Mouse (Mus musculus) midbrain, embryonic 10.5 days (tissue): Measurements from ENCODE around the gene Rufy2. TPM values are rescaled to one million over a fixed set of nuclear protein-coding genes. Genes with fewer than 3 reads are reported as not detected.

Experiments
- DNase-seq: peaks from one replicate; pipeline ENCODE4 v3.0.0-alpha.2; 2017; ENCODE audit warnings: low spot score
- H3K27ac ChIP-seq: fragments of 300-500 bp; sonication (generic); replicated peaks from 2 replicates; pipeline ENCODE4 v1.5.1; 2016; ENCODE audit warnings: mild to moderate bottlenecking
- H3K27me3 ChIP-seq: fragments of 300-500 bp; sonication (generic); 2 replicates; pipeline ENCODE4 v1.6.1; 2016; ENCODE audit warnings: low read depth, mild to moderate bottlenecking; ENCODE audit not compliant: poor library complexity, severe bottlenecking
- H3K36me3 ChIP-seq: fragments of 300-500 bp; sonication (generic); 2 replicates; pipeline ENCODE4 v1.6.1; 2016; ENCODE audit warnings: mild to moderate bottlenecking, moderate library complexity
- H3K4me1 ChIP-seq: fragments of 300-500 bp; sonication (generic); 2 replicates; pipeline ENCODE4 v1.6.1; 2016
- H3K4me3 ChIP-seq: fragments of 300-500 bp; sonication (generic); 2 replicates; pipeline ENCODE4 v1.5.1; 2016; ENCODE audit warnings: mild to moderate bottlenecking, moderate library complexity
- H3K9me3 ChIP-seq: fragments of 300-500 bp; sonication (generic); replicated peaks from 2 replicates; pipeline ENCODE4 v1.6.1; 2016; ENCODE audit warnings: mild to moderate bottlenecking
- WGBS: fragments of 180-500 bp; shearing (Covaris S2); methylation state at CpG from one replicate; pipeline ENCODE4 v1.1.7; 2016; 5-methylcytosine and 5-hydroxymethylcytosine counted together
- polyA plus RNA-seq: library from polyadenylated mRNA; unstranded; fragments of >200 nt; fragmentation: Nextera tagmentation; extraction: Ambion mirVana; gene quantifications from 2 replicates; pipeline ENCODE4 v1.2.1, GENCODE M21; 2016

Gene Rufy2
- polyA plus RNA-seq, 1 experiment from 2014 or later = 25.3 TPM

DNA sequence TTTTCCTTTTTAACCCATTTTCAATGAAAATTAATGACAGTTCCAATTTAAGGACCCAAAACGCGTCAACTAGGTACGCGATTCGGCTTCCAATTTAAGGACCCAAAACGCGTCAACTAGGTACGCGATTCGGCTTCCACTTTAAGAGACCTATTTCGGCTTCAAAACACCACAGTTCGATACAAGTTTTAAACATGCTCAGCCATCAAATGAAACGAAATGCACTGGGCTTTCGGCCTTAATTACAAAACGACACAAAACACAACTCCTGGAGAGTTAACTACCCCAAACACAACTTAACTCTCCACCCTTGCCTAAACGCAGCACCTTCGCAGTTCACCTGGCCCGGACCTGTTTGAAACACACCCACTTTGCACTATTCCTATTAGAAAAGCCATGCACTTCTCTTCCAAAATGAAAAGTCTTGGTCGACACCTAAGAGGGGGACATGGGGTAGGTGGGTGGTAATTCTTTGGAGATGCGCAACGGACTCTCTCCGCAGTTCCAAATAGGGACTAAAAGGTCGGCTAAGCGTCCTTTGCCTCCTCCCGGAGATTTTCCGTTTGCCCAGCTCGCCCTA lies 42.6 kb downstream of the Rufy2 start:
- Histone ChIP-seq H3K27me3 (no peaks in the 10 kb centered on the region), H3K4me1 (peaks cover 57% of the 10 kb centered on the region), H3K9me3 (no peaks in the 10 kb centered on the region), H3K4me3 (peak overlapping the region; percentile 97), H3K27ac (peak overlapping the region; percentile 100), H3K36me3 (peaks cover 17% of the 10 kb centered on the region)
- under 1% methylated on average over 27 of the region's 27 CpGs for WGBS
- DNase-seq = no peak

DNA sequence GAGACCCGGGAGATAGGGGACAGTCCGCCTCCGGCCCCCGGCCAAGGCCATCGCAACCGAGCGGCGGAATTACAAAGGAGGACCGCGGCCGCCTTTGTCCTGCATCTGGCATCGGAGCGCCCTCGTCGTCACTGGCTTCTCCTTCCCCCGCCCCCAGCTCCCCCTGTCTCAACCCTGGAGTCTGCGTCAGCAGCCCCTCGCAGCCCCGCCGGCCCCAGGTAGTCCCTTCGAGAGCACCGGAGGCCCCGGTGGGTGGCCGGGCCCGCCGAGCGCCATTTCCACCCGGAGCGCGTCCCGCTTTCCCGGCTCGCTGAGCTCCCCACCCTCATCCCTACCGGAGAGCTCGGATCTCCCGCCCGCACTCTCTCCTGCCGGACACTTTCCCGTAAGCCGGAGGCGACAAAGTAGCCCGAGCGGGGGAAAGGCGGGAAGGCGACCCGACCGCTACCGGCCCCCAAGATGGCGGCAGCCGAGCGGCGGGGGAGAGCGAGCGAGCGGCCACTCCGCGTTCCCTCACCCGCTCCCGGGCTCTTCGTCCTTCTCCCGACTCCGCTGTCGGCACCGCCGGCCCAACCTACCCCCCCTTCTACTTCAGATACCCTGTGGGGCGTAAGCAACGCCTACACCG lies 43.2 kb downstream of the Rufy2 start:
- DNase-seq = peak; percentile 78
- H3K4me3 ChIP-seq = peak overlapping the region; percentile 97
- no peaks in the 10 kb centered on the region for H3K27me3 ChIP-seq
- H3K9me3 ChIP-seq = no peaks in the 10 kb centered on the region
- WGBS = under 1% methylated on average over 68 of the region's 68 CpGs
- peaks cover 62% of the 10 kb centered on the region for H3K4me1 ChIP-seq
- peak overlapping the region; percentile 100 for H3K27ac ChIP-seq
- H3K36me3 ChIP-seq = peaks cover 11% of the 10 kb centered on the region

DNA sequence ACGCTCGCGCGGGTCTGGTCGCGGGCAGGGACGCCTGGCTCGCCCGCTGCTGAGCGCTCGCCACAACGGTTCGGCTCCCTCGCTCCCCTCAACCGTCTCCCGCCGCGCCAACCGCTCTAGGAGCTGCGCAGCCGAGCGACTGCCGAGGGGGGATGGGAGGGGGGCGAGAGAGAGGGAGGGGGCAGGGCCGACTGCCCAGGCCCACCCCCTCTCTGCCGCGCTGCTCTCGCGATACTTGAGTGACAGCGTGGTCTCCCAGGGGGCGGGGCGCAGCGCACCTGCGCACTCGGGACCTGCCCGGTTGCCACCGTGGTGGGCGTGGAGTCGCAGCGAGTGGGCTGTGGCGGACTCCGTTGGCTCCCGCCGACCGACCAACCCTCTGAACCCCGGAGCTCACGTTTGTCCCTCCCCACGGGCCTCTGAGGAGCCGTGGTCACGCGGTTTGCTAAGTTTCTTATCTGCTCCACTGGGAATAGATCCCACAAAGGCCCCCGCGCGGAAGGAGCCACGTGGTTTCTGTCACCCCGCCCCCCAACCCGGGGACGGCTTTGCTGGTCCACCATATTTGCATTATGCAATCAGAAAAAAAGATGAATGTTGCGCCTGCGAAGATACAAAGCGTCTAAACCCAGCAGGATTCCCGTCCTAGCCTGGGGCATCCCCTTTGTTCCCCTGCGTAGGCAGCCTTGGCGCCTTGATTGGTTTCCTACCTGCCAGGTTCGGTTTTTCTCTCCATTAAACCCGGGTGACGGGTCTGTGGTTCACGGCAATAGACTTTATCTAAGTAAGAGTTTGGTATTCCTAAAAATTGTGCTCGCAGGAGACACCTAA lies 43.9 kb downstream of the Rufy2 start, which contains the start of the genes Hnrnph3 and Pbld2:
TSS of gene Hnrnph3 (minus strand) at position 469 of the 831 bp plus-strand sequence.
TSS of gene Pbld2 (plus strand) at position 567 of the 831 bp plus-strand sequence.
- peaks cover 5% of the 10 kb centered on the region; the same call in 1 of the 2 replicates for H3K36me3 ChIP-seq
- H3K4me3 ChIP-seq = peak within 1 kb of the TSS; percentile 97
- peak within 1 kb of the TSS; percentile 100 for H3K27ac ChIP-seq
- no peaks in the 10 kb centered on the region for H3K27me3 ChIP-seq
- DNase-seq = peak; percentile 99
- H3K9me3 ChIP-seq = no peaks in the 10 kb centered on the region
- WGBS = under 1% methylated on average over 68 of the region's 69 CpGs
- peaks cover 69% of the 10 kb centered on the region for H3K4me1 ChIP-seq

DNA sequence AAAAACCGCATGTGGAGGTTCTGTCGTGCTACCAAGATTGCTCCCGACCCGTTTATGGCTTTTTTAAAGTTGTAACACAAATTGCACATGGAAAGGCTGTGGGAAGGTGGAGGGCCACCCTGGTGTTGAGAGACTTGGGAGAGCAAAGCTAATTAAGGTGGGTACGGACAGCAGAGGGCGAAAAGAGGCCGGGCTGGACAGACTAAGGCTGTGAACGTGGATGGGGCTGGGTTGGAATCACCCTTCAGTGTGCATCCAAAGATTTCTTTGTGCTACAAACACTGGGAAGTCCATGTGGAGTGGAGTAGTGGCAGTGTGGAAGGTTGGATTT lies 44.5 kb downstream of the Rufy2 start:
- Histone ChIP-seq H3K4me3 (peak overlapping the region; percentile 97), H3K9me3 (no peaks in the 10 kb centered on the region), H3K27me3 (no peaks in the 10 kb centered on the region), H3K36me3 (peaks cover under 1% of the 10 kb centered on the region; the same call in 1 of the 2 replicates), H3K27ac (peak overlapping the region; percentile 100), H3K4me1 (peaks cover 67% of the 10 kb centered on the region)
- DNase-seq = peak; percentile 75
- WGBS = under 1% methylated on average over 8 of the region's 8 CpGs

DNA sequence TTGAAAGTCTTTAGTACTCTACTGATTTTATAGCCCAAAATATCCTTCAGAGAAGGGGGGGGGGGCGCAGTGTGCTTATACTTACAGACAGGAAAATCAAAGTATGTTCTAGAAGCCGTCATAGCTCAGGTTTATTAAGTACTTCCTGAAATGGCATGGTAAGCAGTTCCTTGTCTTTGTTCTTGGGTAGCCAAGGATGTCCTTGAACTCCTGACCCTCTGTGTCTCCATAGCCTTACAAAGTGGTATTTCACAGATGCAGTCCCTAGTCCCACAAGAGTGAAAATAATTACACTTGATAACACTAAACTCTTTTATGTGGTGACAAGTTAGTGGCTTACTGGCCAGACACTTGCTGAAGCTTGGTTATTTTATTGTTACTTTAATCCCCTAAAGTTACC lies 45.0 kb downstream of the Rufy2 start:
- 20% methylated on average over 2 of the region's 2 CpGs for WGBS
- H3K27ac ChIP-seq = peak overlapping the region; percentile 100
- H3K9me3 ChIP-seq = no peaks in the 10 kb centered on the region
- no peak for DNase-seq
- H3K4me3 ChIP-seq = peak overlapping the region; percentile 97
- peaks cover 65% of the 10 kb centered on the region for H3K4me1 ChIP-seq
- H3K36me3 ChIP-seq = no peaks in the 10 kb centered on the region
- H3K27me3 ChIP-seq = no peaks in the 10 kb centered on the region

DNA sequence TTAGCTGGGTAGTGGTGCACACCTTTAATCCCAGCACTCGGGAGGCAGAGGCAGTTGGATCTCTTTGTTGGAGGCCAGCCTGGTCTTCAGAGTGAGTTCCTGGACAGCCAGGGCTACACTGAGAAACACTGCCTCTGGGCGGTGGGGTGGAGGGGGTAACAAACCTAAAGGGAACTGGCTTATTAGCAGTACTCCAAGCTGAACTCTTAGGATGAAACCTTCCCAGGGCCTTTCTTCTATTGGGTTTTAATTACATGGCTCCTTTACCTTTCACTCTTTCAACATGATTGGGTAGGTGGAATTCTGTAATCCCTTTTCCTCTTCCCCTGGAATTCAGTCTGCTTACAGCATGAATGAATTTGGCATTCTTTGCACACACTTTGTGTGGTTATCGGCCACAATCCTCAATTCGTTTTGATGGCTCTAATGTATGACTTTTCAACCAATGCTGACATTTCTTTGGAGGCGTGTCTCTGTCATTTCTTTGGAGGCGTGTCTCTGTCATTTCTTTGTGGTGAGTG lies 45.5 kb downstream of the Rufy2 start:
- peaks cover 60% of the 10 kb centered on the region for H3K4me1 ChIP-seq
- H3K27ac ChIP-seq = peak overlapping the region; percentile 100
- 20% methylated on average over 6 of the region's 6 CpGs for WGBS
- peak; percentile 59 for DNase-seq
- H3K27me3 ChIP-seq = no peaks in the 10 kb centered on the region
- H3K36me3 ChIP-seq = no peaks in the 10 kb centered on the region
- H3K4me3 ChIP-seq = peak overlapping the region; percentile 97
- H3K9me3 ChIP-seq = no peaks in the 10 kb centered on the region

DNA sequence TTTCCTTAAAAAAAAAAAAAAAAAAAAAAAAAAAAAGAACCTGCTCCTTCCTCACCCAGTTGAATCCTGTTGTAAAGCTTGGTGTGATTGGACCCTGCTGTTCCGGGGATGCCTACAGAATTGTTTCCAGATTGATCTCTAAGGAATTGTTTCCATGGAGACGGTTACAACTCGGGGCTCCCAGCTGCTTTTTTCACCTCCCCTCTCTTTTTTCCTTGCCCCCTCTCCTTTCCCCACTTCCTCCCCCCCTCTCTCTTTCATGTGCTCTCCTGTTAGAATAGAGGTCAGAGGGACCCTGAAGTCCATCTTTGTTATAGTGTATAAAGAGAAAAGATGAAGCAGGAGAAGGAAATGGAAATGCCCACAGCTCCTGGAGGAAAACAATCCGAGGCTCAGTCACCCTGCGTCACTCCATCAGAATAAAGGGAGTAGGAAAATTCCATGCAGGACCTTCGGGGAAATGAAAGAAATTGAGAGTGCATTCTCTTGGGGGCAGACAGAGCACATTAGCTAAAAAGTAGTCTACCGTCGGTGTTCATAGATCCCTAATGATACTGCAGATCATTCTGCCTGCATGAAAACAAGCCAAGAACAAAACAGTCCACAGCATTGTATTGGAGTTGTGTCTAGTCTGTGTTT lies 46.3 kb downstream of the Rufy2 start:
- peak overlapping the region; percentile 100 for H3K27ac ChIP-seq
- H3K9me3 ChIP-seq = no peaks in the 10 kb centered on the region
- peaks cover 53% of the 10 kb centered on the region for H3K4me1 ChIP-seq
- WGBS = 8% methylated on average over 8 of the region's 8 CpGs
- no peaks in the 10 kb centered on the region for H3K27me3 ChIP-seq
- no peaks in the 10 kb centered on the region for H3K36me3 ChIP-seq
- peak; percentile 77 for DNase-seq
- H3K4me3 ChIP-seq = peak overlapping the region; percentile 97

DNA sequence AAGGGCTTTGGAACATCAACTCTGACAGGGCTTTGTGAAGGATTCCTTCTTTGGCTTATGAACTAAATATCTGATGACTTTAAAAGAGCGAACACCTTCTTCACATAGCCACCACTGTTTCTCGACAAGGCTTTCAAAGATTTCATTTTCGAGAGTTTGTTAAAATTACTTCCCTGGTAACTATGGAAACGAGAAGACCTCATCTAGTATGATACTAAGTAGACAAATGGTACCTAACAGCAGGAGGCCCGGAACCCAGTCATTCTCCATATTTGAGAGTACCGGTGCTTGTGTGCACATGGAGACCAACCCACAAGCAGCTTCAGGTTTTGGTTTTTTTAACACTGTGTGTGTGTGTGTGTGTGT lies 46.8 kb downstream of the Rufy2 start:
- no peaks in the 10 kb centered on the region for H3K36me3 ChIP-seq
- DNase-seq = peak; percentile 30
- peak overlapping the region; percentile 100 for H3K27ac ChIP-seq
- no peaks in the 10 kb centered on the region for H3K27me3 ChIP-seq
- H3K4me1 ChIP-seq = peaks cover 48% of the 10 kb centered on the region
- H3K4me3 ChIP-seq = peak overlapping the region; percentile 97
- WGBS = 41% methylated on average over 6 of the region's 6 CpGs
- no peaks in the 10 kb centered on the region for H3K9me3 ChIP-seq

DNA sequence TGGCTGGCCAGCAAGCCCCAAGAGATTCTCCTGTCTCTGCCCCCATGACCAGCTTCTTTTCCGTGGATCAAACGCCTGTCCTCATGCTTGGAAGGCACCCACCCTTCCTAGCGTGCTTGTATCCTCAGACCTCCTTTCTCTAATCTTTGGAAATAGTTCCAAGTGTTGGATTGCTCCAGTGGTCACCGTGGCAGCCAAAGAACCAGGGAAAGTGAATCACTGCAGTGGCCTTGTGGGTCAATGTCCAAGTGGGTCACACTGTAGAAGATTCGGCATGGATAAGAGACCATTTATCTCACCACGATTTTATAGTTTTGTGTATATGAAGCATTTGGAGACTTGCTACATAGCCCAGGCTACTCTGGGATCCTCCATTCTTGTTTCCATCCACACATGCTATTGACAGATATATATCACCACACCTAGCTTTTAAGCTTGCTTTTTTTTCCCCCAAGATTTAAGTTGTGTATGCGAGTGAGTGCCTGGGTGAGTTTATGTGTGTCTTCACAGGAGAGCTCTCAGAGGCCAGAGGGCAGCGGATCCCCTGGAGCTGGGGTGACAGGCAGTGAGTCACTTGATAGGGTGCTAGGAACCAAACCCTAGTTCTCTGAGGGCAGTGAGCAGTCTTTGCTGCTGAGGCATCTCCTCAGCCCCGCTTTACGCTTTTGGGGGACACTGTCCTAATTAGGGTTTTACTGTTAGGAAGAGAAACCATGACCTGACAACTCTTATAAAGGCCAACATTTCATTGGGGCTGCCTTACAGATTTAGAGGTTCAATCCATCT lies 47.5 kb downstream of the Rufy2 start:
- Histone ChIP-seq H3K27me3 (no peaks in the 10 kb centered on the region), H3K27ac (peak overlapping the region; percentile 100), H3K4me3 (peak overlapping the region; percentile 97), H3K4me1 (peaks cover 45% of the 10 kb centered on the region), H3K36me3 (no peaks in the 10 kb centered on the region), H3K9me3 (no peaks in the 10 kb centered on the region)
- DNase-seq = no peak
- WGBS = 85% methylated on average over 10 of the region's 10 CpGs

DNA sequence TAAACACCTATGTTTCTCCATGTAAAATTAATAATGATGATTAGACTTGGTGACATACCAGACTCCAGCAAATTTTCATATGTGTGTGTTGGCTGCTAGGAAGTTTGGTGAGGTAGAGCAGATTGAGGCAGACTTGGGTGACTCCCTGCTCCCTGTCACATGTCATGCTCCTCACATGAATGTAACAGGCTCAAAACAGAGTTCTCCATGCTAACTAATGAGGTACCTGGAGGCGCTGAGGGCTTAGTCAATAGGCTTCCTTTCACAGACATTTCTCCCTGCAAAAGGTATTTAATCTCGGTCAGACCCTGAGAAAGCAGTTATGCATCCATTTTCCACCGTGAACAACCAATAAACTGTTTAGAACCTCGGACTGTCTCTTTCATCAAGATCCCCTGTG lies 48.4 kb downstream of the Rufy2 start:
- H3K4me1 ChIP-seq = peaks cover 49% of the 10 kb centered on the region
- no peaks in the 10 kb centered on the region for H3K9me3 ChIP-seq
- peak overlapping the region; percentile 100 for H3K27ac ChIP-seq
- no peak overlapping the region for H3K4me3 ChIP-seq
- no peaks in the 10 kb centered on the region for H3K36me3 ChIP-seq
- no peaks in the 10 kb centered on the region for H3K27me3 ChIP-seq
- WGBS = 71% methylated on average over 4 of the region's 4 CpGs
- DNase-seq = no peak

DNA sequence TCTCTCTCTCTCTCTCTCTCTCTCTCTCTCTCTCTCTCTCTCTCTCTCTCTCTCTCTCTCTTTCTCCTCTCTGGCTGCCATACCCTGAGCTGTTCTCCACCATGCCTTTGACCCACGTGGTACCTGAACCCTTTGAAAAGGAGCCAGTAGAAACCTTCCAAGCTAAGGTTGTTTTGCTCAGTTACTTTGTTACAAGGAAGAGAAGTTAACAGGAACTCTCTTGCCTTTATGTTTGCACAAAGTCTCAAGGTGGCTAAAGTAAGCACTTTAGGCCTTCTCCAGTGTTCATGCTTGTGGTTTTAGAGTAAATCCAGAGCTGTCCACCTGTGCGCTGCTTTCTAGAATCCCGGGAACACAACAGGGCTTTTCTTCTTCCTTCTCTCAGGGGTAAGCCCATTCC lies 52.2 kb downstream of the Rufy2 start:
- DNase-seq = no peak
- Histone ChIP-seq H3K4me3 (no peak overlapping the region), H3K4me1 (peaks cover 25% of the 10 kb centered on the region), H3K27ac (no peak overlapping the region), H3K9me3 (no peaks in the 10 kb centered on the region), H3K36me3 (no peaks in the 10 kb centered on the region), H3K27me3 (no peaks in the 10 kb centered on the region)
- 79% methylated on average over 3 of the region's 3 CpGs for WGBS

DNA sequence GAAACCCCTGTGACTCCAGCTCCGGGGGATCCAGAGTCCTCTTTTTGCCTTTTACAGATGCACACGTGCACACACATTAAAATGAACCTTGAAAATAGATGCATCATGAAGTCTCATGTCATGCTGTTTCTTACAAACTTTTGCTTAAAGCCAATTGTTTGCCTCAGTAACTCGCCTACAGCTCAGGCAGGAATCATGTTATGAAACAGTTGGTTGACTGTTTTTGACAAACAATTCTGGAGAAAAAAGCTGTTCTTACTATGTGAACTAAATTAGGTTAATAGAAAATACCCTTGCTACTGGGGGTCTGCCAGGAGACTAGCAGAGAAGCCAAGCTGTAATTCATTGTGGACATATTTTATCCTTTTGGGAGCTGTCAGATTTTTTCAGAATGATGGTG lies 52.9 kb downstream of the Rufy2 start:
- Histone ChIP-seq H3K4me3 (no peak overlapping the region), H3K9me3 (no peaks in the 10 kb centered on the region), H3K27ac (no peak overlapping the region), H3K27me3 (no peaks in the 10 kb centered on the region), H3K36me3 (no peaks in the 10 kb centered on the region), H3K4me1 (peaks cover 18% of the 10 kb centered on the region)
- DNase-seq = no peak
- 76% methylated on average over 3 of the region's 3 CpGs for WGBS
